Mouse (Mus musculus): Measurements from ENCODE around the gene Uprt. TPM values are rescaled to one million over a fixed set of nuclear protein-coding genes. Genes with fewer than 3 reads are reported as not detected.

Uprt gene
- polyA plus RNA-seq (2012; fragmentation: generic; extraction: Trizol) = 3.6 TPM

DNA sequence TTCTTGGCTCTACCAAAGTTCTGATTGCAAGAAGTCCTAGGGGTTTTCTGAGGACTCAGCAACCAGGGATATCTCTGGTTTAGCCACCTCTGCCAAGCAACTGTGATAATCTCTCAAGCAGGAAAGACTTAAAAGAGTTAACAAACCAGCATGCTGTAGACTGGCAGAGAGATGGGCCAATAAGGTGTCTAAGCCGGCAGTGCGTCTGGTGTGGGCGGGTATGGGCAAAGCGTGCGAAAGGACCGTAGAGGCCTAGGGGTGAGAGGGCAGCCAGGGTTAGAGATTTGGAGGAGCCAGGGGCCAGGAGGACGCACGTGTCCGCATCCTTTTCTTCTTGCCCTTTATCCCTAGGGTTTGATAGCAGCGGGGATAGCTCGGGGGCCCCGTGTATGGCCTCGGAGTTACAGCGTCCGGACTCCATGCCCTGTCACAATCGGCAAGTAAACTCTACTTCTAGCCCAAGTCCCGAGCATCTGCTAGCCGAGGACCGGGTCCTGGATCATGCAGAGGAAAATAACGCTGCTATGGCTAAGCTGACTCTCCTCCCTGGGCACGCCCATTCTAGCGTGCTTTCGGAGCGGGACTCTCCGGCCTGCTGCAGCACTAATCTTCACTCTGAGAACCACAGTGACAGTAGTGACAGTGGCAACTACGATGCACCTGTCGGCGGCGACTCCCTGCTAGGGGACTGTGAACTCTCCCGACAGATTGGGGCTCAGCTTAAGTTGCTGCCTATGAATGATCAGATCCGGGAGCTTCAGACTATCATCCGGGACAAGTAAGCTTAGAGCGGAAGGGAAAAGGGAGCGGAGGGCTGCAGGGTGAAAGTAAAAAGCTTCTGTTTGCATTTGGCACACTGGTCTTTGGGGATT is at the start of gene Uprt:
TSS of gene Uprt (plus strand) at position 247 of the 872 bp plus-strand sequence.
- H3K36me3 ChIP-seq (ENCODE audit: control insufficient read depth, insufficient read depth) = no peaks in the 10 kb centered on the region
- peak in 1 of 3 experiments; percentile 49 for TF ChIP-seq MYOG (IDR thresholded peaks at IDR 0.05; ENCODE audit: control insufficient read depth in 1 of 3, insufficient read depth in 1 of 3, insufficient read length in 2 of 3, low read depth in 2 of 3)
- no peak for TF ChIP-seq SRF (IDR thresholded peaks at IDR 0.05; ENCODE audit: control insufficient read depth, insufficient read length, low read depth)
- no peak for TF ChIP-seq TCF3 (IDR thresholded peaks at IDR 0.05; ENCODE audit: insufficient read length, low read depth)
- TF ChIP-seq MYOD1 (IDR thresholded peaks at IDR 0.05; ENCODE audit: control insufficient read depth in 1 of 3, insufficient read length in 2 of 3, low read depth in 2 of 3) = peak in 1 of 3 experiments; percentile 46
- peak; percentile 54 for TF ChIP-seq POLR2A (IDR thresholded peaks at IDR 0.05; ENCODE audit: insufficient read length, low read depth)
- TF ChIP-seq POLR2AphosphoS2 (IDR thresholded peaks at IDR 0.05; ENCODE audit: insufficient read length, low read depth) = peak; percentile 70

DNA sequence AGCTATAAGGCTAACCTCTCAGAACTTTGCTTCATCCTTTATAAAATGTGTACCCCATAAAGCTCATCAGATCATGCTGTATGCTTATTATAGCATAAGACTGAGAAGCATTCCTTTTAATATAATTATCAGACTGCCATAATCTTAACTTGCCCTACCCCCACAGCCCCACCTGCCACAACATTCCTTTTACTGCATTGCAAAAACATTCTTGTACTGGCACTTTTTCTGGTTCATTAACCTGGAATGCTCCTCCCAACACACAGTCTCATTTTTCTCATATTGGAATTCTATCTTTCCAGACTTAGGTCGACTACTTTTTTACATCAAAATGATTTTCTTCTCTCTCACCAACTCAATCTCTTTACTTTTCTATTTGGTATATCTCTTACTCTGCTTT is 49.2 kb upstream of the Uprt start:
- H3K4me2 ChIP-seq (ENCODE audit: low read depth) = no peak overlapping the region
- H3K27me3 ChIP-seq (ENCODE audit: control insufficient read depth, insufficient read depth, insufficient read length) = no peaks in the 10 kb centered on the region
- H3ac ChIP-seq (ENCODE audit: control insufficient read depth, insufficient read length) = no peak overlapping the region
- H3K36me3 ChIP-seq (ENCODE audit: control insufficient read depth, insufficient read depth) = no peaks in the 10 kb centered on the region
- TF ChIP-seq E2F4 (IDR thresholded peaks at IDR 0.05; ENCODE audit: insufficient read depth) = no peak
- no peak for TF ChIP-seq REST (IDR thresholded peaks at IDR 0.05; ENCODE audit: insufficient read depth, insufficient read length)
- TF ChIP-seq MAX (IDR thresholded peaks at IDR 0.05; ENCODE audit: low read depth) = no peak
- TF ChIP-seq SRF (IDR thresholded peaks at IDR 0.05; ENCODE audit: control insufficient read depth, insufficient read length, low read depth) = no peak
- no peak for TF ChIP-seq TCF12 (IDR thresholded peaks at IDR 0.05; ENCODE audit: insufficient read depth, poor library complexity, severe bottlenecking)
- no peak for TF ChIP-seq POLR2A (IDR thresholded peaks at IDR 0.05; ENCODE audit: insufficient read length, low read depth)
- TF ChIP-seq CEBPB (IDR thresholded peaks at IDR 0.05; ENCODE audit: insufficient read depth, poor library complexity, severe bottlenecking) = no peak
- no peak for TF ChIP-seq TCF3 (IDR thresholded peaks at IDR 0.05; ENCODE audit: insufficient read length, low read depth)
- H3K4me3 ChIP-seq = no peak overlapping the region
- no peaks in the 10 kb centered on the region for H3K79me2 ChIP-seq (ENCODE audit: control insufficient read depth, insufficient read depth)

More for the DNA sequence above, at the start of gene Uprt:
- Histone ChIP-seq H3K4me3 (peak within 1 kb of the TSS; percentile 76), H3K79me2 (ENCODE audit: control insufficient read depth, insufficient read depth) (peaks cover 17% of the 10 kb centered on the region), H3K4me2 (ENCODE audit: low read depth) (peak within 1 kb of the TSS; percentile 75), H3ac (ENCODE audit: control insufficient read depth, insufficient read length) (peak within 1 kb of the TSS; percentile 25), H3K27me3 (ENCODE audit: control insufficient read depth, insufficient read depth, insufficient read length) (no peaks in the 10 kb centered on the region)

DNA sequence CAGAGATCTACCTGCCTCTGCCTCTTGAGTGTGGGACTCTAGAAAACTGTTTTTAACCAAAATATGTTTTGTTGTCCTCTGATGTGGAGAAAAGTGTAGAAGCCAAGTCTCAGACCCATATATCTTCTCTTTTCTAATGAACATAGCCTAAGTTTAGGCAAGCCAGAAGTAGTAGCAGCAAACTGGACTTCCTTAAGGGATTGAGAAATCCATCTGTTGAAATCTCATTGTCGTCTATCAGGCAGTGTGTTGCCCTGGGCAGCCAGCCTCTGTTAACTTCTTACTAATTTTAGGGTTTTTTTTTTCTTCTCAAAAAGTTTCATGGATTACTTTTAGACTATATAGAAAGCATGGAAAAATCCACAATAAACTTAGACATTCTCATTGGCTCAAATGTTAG is 30.2 kb upstream of the Uprt start:
- H3K36me3 ChIP-seq (ENCODE audit: control insufficient read depth, insufficient read depth) = no peaks in the 10 kb centered on the region
- no peaks in the 10 kb centered on the region for H3K27me3 ChIP-seq (ENCODE audit: control insufficient read depth, insufficient read depth, insufficient read length)
- TF ChIP-seq MAX (IDR thresholded peaks at IDR 0.05; ENCODE audit: low read depth) (no peak), USF1 (IDR thresholded peaks at IDR 0.05; ENCODE audit: low read depth) (no peak), E2F4 (IDR thresholded peaks at IDR 0.05; ENCODE audit: insufficient read depth) (no peak), SRF (IDR thresholded peaks at IDR 0.05; ENCODE audit: control insufficient read depth, insufficient read length, low read depth) (no peak), MYOD1 (IDR thresholded peaks at IDR 0.05; ENCODE audit: control insufficient read depth in 1 of 3, insufficient read length in 2 of 3, low read depth in 2 of 3) (no peak), MYOG (IDR thresholded peaks at IDR 0.05; ENCODE audit: control insufficient read depth in 1 of 3, insufficient read depth in 1 of 3, insufficient read length in 2 of 3, low read depth in 2 of 3) (no peak), POLR2AphosphoS2 (IDR thresholded peaks at IDR 0.05; ENCODE audit: insufficient read length, low read depth) (no peak), TCF12 (IDR thresholded peaks at IDR 0.05; ENCODE audit: insufficient read depth, poor library complexity, severe bottlenecking) (no peak)
- no peak overlapping the region for H3K4me3 ChIP-seq
- H3ac ChIP-seq (ENCODE audit: control insufficient read depth, insufficient read length) = no peak overlapping the region
- no peak overlapping the region for H3K4me2 ChIP-seq (ENCODE audit: low read depth)
- no peaks in the 10 kb centered on the region for H3K79me2 ChIP-seq (ENCODE audit: control insufficient read depth, insufficient read depth)

DNA sequence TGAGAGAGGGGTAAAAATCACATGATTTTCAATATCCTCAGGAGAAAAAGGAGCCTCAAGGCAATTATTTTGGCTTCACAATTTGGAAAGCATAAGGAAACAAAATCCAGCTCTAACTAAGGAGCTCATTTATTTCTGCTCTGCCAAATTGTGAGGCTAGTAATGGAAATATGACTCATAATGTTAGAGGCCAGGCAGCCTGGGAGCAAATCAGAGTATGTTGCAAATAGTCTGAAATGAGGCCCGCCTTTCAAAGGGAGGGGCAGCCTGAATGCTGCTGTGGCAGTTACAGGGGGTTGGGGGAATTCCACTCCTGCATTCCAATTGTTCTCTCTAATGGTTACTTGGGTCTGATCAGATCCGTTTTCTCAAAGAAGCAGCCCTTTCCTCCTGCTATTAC is 20.9 kb upstream of the Uprt start:
- no peaks in the 10 kb centered on the region for H3K79me2 ChIP-seq (ENCODE audit: control insufficient read depth, insufficient read depth)
- H3K4me2 ChIP-seq (ENCODE audit: low read depth) = peak overlapping the region; percentile 57
- no peak overlapping the region for H3K4me3 ChIP-seq
- no peaks in the 10 kb centered on the region for H3K27me3 ChIP-seq (ENCODE audit: control insufficient read depth, insufficient read depth, insufficient read length)
- no peaks in the 10 kb centered on the region for H3K36me3 ChIP-seq (ENCODE audit: control insufficient read depth, insufficient read depth)
- TF ChIP-seq POLR2AphosphoS2 (IDR thresholded peaks at IDR 0.05; ENCODE audit: insufficient read length, low read depth) = no peak
- TF ChIP-seq CEBPB (IDR thresholded peaks at IDR 0.05; ENCODE audit: insufficient read depth, poor library complexity, severe bottlenecking) = peak; percentile 71; the same call in 1 of the 2 replicates
- TF ChIP-seq MYOD1 (IDR thresholded peaks at IDR 0.05; ENCODE audit: control insufficient read depth in 1 of 3, insufficient read length in 2 of 3, low read depth in 2 of 3) = no peak
- no peak overlapping the region for H3ac ChIP-seq (ENCODE audit: control insufficient read depth, insufficient read length)

DNA sequence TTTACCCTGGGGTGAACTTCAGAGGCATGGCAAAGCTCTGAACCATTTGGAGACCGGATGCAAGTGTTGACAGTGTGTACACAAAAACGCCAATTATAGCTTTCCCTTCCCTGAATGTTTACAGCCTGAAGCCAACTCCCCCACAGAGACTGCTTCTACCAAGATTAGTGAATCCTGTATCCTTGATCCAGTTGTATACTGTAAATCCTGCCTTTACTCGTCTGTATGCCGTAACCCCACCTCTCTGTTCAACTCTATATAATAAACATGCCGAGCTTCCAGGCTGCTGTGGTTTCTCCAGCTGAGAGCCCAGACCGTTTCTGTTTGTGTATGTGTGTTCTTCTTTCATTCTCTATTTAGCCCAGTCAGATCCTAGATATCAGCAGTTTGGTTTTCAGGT is 18.2 kb upstream of the Uprt start:
- peak overlapping the region; percentile 55 for H3K4me2 ChIP-seq (ENCODE audit: low read depth)
- no peaks in the 10 kb centered on the region for H3K36me3 ChIP-seq (ENCODE audit: control insufficient read depth, insufficient read depth)
- H3K27me3 ChIP-seq (ENCODE audit: control insufficient read depth, insufficient read depth, insufficient read length) = no peaks in the 10 kb centered on the region
- TF ChIP-seq POLR2AphosphoS2 (IDR thresholded peaks at IDR 0.05; ENCODE audit: insufficient read length, low read depth) (no peak), MYOG (IDR thresholded peaks at IDR 0.05; ENCODE audit: control insufficient read depth in 1 of 3, insufficient read depth in 1 of 3, insufficient read length in 2 of 3, low read depth in 2 of 3) (no peak), USF1 (IDR thresholded peaks at IDR 0.05; ENCODE audit: low read depth) (no peak), MAX (IDR thresholded peaks at IDR 0.05; ENCODE audit: low read depth) (no peak)
- H3ac ChIP-seq (ENCODE audit: control insufficient read depth, insufficient read length) = no peak overlapping the region
- no peaks in the 10 kb centered on the region for H3K79me2 ChIP-seq (ENCODE audit: control insufficient read depth, insufficient read depth)
- H3K4me3 ChIP-seq = no peak overlapping the region

All from myocyte (in vitro differentiated cells).